Mouse (Mus musculus) c-Kit-positive CD71-positive TER-119-positive erythroid progenitor cells, embryonic 14.5 days (primary cell): ENCODE data around the gene Rps16.
A peak's percentile ranks its signal among the peaks of the same experiment; 100 is the strongest.
"Not testable (repeated sequence)": the region's sequence is repeated elsewhere in the genome, so short reads cannot be mapped to it uniquely, and the experiment has no call there.

Experiments used
- DNase-seq: peaks from one replicate; pipeline ENCODE4 v3.0.0-alpha.2; 2013; ENCODE audit warnings: low spot score

Gene Rps16

GRCm38 (mm10) chr7:28373891-28374495, 23.5 kb downstream of the Rps16 start:
- DNase-seq: no peak

- no peak for DNase-seq
Observed at GRCm38 (mm10) chr7:28374647-28375046, 24.2 kb downstream of the Rps16 start.

- peak; percentile 86 for DNase-seq
Observed at GRCm38 (mm10) chr7:28375176-28375921, 24.9 kb downstream of the Rps16 start.

- no peak for DNase-seq
Observed at GRCm38 (mm10) chr7:28376011-28376771, 25.7 kb downstream of the Rps16 start.

GRCm38 (mm10) chr7:28377190-28378065, 27.0 kb downstream of the Rps16 start:
- DNase-seq: no peak

GRCm38 (mm10) chr7:28378066-28378690, 27.7 kb downstream of the Rps16 start:
- DNase-seq: no peak

- DNase-seq: peak; percentile 92
Observed at GRCm38 (mm10) chr7:28378769-28379651, 28.6 kb downstream of the Rps16 start.

- DNase-seq: no peak
Observed at GRCm38 (mm10) chr7:28380237-28381016, 30.0 kb downstream of the Rps16 start, which contains the start of gene Zfp36. Gene Zfp36 (minus strand): TSS chr7:28380253.

- DNase-seq: peak; percentile 82
Observed at GRCm38 (mm10) chr7:28381017-28381790, 30.8 kb downstream of the Rps16 start.

GRCm38 (mm10) chr7:28381938-28382337, 31.5 kb downstream of the Rps16 start:
- DNase-seq: peak; percentile 71

GRCm38 (mm10) chr7:28382347-28382951, 32.0 kb downstream of the Rps16 start:
- no peak for DNase-seq

GRCm38 (mm10) chr7:28382981-28383396, 32.5 kb downstream of the Rps16 start:
- peak; percentile 78 for DNase-seq

GRCm38 (mm10) chr7:28383606-28384005, 33.2 kb downstream of the Rps16 start:
- no peak for DNase-seq

- DNase-seq: no peak
Observed at GRCm38 (mm10) chr7:28384162-28384561, 33.7 kb downstream of the Rps16 start.

GRCm38 (mm10) chr7:28385196-28385595, 34.7 kb downstream of the Rps16 start:
- no peak for DNase-seq

GRCm38 (mm10) chr7:28386007-28386406, 35.6 kb downstream of the Rps16 start:
- no peak for DNase-seq

- peak; percentile 78 for DNase-seq
Observed at GRCm38 (mm10) chr7:28386462-28386861, 36.0 kb downstream of the Rps16 start.

- DNase-seq: not testable (repeated sequence)
Observed at GRCm38 (mm10) chr7:28386877-28387276, 36.4 kb downstream of the Rps16 start.
